Mouse (Mus musculus) c-Kit-positive CD71-negative TER-119-negative erythroid progenitor cells, embryonic 14.5 days (primary cell): ENCODE measurements around the gene Olfr613.
"Not testable (repeated sequence)": the region's sequence is repeated elsewhere in the genome, so short reads cannot be mapped to it uniquely, and the experiment has no call there.

ENCODE experiments used
- DNase-seq: peaks from one replicate; pipeline ENCODE4 v3.0.0-alpha.2; 2013; ENCODE audit warnings: low read depth

Gene Olfr613

DNA sequence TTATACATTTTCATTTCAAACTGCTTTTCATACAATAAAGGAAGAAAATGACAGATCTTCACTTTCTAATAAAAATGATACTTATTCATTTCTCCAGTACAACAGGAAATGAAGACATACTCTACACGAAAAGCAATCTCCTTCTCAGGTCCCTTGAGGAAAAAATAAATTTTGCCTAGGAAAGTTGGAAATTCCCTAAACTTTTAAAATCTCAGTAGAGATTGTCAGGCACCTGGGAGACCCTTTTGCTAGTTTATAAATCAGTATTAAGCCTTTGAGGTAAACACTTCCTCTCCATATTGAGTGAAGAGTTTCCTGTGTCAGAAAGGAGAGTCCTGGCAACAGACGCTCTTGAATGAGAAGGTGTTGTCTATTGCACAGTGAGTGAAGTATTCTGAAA lies at the start of gene Olfr613:
Olfr613 (plus strand) TSS at position 301 of the 400 bp plus-strand sequence.
- no peak for DNase-seq

DNA sequence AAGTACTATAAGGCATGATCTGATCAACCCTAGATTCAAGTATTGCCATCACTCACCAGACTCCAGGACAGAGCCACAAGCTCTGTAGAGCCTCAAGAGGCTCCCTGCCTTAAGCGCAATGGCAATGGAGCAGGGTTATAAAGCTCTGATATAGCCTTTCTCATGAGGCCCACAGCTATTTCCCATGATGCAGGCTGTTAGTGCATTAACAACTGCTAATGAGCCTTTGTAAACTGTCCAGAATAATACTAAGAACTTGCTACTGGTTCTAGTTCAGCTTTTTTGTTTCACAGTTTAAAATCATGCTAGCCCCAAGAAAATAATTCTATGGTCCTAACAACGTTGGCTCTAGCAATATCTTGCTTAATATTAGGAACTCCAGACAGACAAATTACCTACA lies 35.9 kb upstream of the Olfr613 start, which contains the start of gene Olfr610:
Olfr610 (minus strand) TSS at position 101 of the 400 bp plus-strand sequence.
- no peak for DNase-seq

DNA sequence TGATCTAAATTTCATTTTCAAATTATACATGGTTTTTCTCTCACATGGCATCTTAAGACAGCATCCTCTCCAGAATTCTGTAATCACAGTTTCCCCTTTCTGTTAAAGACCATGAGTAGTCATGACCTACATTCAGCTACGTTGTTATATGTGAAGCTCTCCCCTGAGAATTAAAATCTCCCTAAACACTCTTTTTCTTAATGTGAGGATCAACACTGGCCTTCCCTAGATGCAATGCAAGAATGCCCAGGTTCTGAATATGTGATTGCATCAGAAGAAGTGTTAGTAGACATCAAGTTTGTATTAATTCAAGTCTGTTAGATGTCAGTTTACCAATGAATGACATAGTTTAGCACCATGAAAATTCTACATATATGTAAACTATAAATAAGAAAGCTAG lies 27.1 kb upstream of the Olfr613 start, which contains the start of gene Olfr611:
Olfr611 (minus strand) TSS at position 101 of the 400 bp plus-strand sequence.
- DNase-seq, result not testable (repeated sequence)

DNA sequence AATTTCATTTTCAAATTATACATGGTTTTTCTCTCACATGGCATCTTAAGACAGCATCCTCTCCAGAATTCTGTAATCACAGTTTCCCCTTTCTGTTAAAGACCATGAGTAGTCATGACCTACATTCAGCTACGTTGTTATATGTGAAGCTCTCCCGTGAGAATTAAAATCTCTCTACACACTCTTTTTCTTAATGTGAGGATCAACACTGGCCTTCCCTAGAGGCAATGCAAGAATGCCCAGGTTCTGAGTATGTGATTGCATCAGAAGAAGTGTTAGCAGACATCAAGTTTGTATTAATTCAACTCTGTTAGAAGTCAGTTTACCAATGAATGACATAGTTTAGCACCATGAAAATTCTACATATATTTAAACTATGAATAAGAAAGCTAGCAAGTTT lies 5.3 kb upstream of the Olfr613 start, which contains the start of gene Olfr612:
Olfr612 (minus strand) TSS at position 101 of the 400 bp plus-strand sequence.
- DNase-seq, result not testable (repeated sequence)

DNA sequence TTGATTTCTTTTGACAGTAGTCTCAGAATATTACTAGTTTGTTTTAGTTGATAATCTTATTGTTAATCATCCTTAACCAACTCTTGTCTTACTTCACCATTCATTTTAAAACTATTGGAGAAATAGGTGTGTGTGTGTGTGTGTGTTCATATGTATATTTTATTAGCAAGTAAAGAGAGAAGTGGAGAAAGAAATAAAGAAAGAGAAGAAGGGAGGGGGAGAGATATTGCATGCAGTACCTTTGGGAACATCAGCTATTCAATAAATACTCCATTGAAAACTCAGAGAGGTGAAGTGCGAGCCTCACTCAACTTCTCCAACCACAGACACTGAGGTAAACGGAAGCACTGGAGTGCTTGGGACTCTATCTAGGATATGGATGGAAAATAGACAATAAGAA lies 7.9 kb downstream of the Olfr613 start, which contains the start of gene Olfr615:
Olfr615 (plus strand) TSS at position 301 of the 400 bp plus-strand sequence.
- no peak for DNase-seq

DNA sequence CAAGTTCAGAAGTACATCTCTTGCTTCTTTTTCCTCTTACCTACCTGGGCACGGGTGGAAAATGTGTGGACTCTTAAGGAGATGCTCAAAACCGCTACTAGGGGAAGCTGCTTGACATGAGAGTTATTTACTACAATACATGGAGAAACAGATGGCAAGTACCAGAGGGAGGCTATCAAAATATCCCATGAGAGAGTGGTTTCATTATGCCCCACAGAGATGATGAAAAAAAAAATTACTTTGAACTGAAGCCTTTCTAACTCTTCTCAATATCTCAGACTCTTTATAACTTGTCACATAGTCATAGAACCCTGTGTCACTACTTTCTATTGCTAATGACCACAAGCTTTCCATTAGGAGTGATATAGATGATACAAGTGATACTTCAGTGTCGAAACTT lies 21.2 kb downstream of the Olfr613 start, which contains the start of gene Olfr616:
Olfr616 (minus strand) TSS at position 101 of the 400 bp plus-strand sequence.
- DNase-seq, result no peak

DNA sequence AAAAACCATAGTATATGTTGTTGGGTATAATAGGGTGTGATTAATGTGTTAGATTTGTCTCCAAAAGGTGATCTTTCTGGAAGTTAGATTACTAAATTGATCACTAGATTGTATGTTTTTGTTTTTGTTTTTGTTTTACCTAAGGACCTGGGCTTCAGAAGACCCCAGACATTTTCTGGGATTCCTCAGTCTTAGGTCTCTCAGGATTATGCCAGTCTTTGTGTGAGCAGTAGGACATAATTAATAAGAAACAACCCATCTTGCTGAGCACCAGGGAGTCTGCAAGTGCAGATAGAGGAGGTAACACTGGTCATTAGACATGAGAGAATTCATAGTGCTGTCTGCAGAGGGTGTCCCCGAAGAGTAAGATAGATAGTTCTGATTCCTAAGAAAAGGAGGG lies 24.9 kb downstream of the Olfr613 start, which contains the start of gene Olfr617:
Olfr617 (plus strand) TSS at position 301 of the 400 bp plus-strand sequence.
- no peak for DNase-seq

DNA sequence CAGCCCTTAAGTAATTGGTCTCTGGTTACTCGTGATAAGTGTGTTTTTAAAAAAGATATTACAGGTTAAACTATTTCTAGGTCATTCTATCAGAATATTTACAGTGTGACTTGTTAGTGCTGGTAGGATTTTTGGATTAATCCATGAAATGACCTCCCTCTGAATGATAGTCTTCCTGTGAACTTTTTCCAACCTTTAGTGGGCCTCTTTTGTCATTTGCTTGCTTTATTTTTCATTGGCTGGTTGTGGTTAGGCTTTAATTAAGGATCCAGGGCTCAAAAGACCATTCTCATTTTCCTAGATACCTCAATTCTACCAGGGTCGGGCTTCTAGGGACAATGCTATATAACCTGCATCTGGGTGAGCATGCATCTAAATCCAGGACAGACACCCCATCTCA lies 41.9 kb downstream of the Olfr613 start, which contains the start of gene Olfr618:
Olfr618 (plus strand) TSS at position 301 of the 400 bp plus-strand sequence.
- DNase-seq, result no peak

DNA sequence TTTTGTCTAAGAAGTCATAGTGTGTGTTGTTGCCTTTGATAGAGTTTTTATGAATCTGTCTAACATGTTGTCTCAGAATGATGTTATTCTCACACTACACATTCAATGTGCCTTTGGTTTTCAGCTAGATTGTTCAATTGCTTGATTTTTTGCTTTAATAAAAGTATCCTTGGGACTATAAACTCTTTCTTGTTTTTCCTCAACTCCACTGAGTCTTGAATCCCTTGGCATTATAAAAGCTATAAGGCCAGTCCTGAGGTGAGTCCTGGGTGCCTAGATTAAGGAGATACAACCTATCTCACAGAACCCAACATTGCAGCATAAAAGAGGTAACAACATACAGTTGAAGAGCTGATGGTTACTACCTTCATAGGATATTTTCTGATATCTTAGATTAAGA lies 52.4 kb downstream of the Olfr613 start, which contains the start of gene Olfr619:
Olfr619 (plus strand) TSS at position 301 of the 400 bp plus-strand sequence.
- no peak for DNase-seq
